Mouse (Mus musculus) megakaryocyte, embryonic 14.5 days (primary cell): Measurements from ENCODE around the gene Nt5dc1.

Experiments
- FLI1 ChIP-seq: IDR thresholded peaks from 2 replicates; pipeline ENCODE4 v1.6.1; 2012; ENCODE audit warnings: low read length, inconsistent platforms, mixed read lengths
- GATA1 ChIP-seq: IDR thresholded peaks from 3 replicates; pipeline ENCODE4 v1.6.1; 2012; ENCODE audit warnings: mixed read lengths, low read length, inconsistent platforms, borderline replicate concordance

- TF ChIP-seq GATA1 (no peak), FLI1 (no peak)
Measured at GRCm38 (mm10) chr10:34317217-34317606, 101.1 kb downstream of the Nt5dc1 start.
